Mouse (Mus musculus): ENCODE data around the gene Olfr112.
"Not testable (repeated sequence)": the region's sequence is repeated elsewhere in the genome, so short reads cannot be mapped to it uniquely, and the experiment has no call there.

Olfr112 gene

GRCm38 (mm10) chr17:37569351-37569750, at the start of gene Olfr112:
Gene Olfr112, minus strand, starts transcription at chr17:37569451.
- DNase-seq (ENCODE audit: extremely low read depth, low read depth, low spot score) = no peak

- no peak for DNase-seq (ENCODE audit: extremely low read depth, low read depth, low spot score)
Observed at GRCm38 (mm10) chr17:37592643-37593042, 23.4 kb upstream of the Olfr112 start, which contains the start of gene Olfr114. Gene Olfr114, minus strand, starts transcription at chr17:37592743.

GRCm38 (mm10) chr17:37577563-37577962, 8.3 kb upstream of the Olfr112 start, which contains the start of gene Olfr113:
Gene Olfr113, minus strand, starts transcription at chr17:37577663.
- no peak for DNase-seq (ENCODE audit: extremely low read depth, low read depth, low spot score)

GRCm38 (mm10) chr17:37558913-37559615, 10.2 kb downstream of the Olfr112 start:
- DNase-seq (ENCODE audit: extremely low read depth, low read depth, low spot score) = no peak

- no peak for DNase-seq (ENCODE audit: extremely low read depth, low read depth, low spot score)
Observed at GRCm38 (mm10) chr17:37543800-37544435, 25.3 kb downstream of the Olfr112 start.

GRCm38 (mm10) chr17:37541454-37542119, 27.7 kb downstream of the Olfr112 start:
- DNase-seq (ENCODE audit: extremely low read depth, low read depth, low spot score) = no peak

GRCm38 (mm10) chr17:37538416-37538815, 30.8 kb downstream of the Olfr112 start:
- DNase-seq (ENCODE audit: extremely low read depth, low read depth, low spot score) = not testable (repeated sequence)

GRCm38 (mm10) chr17:37535173-37535572, 34.1 kb downstream of the Olfr112 start:
- no peak for DNase-seq (ENCODE audit: extremely low read depth, low read depth, low spot score)

- not testable (repeated sequence) for DNase-seq (ENCODE audit: extremely low read depth, low read depth, low spot score)
Observed at GRCm38 (mm10) chr17:37525427-37525826, 43.8 kb downstream of the Olfr112 start.

GRCm38 (mm10) chr17:37524612-37525011, 44.6 kb downstream of the Olfr112 start:
- not testable (repeated sequence) for DNase-seq (ENCODE audit: extremely low read depth, low read depth, low spot score)

Data from fat pad, adult 2 months (tissue).